Mouse (Mus musculus): Measurements from ENCODE around the gene Nkain4.

Gene Nkain4

GRCm38 (mm10) chr2:180896819-180897625 lies 57.5 kb downstream of the Nkain4 start:
- in situ Hi-C loops (cut with MboI; ENCODE audit: unreplicated experiment in 2 of 2): no loop called here

- in situ Hi-C loops (cut with MboI; ENCODE audit: unreplicated experiment in 2 of 2): no loop called here
These were observed 58.5 kb downstream of the Nkain4 start for GRCm38 (mm10) chr2:180895837-180896525.

DNA sequence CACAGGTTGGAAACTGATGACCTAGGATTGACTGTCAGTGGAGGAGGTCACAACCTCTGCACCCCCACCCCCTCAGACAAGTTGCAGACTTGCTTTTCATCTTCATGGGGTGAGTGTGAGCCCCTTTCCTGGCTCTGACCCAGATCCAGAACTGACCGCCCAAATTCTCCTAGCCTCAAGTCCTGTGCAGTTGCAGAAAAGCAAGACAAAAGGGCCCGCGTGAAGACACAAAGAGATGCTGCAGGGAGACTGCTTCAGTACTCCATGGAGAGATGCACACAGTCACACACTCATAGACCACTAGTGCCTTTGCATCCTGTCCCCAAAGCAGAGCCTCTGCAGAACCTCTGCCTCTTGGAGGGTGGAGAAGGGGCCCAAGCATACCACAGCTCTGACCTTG lies 59.2 kb downstream of the Nkain4 start:
- in situ Hi-C loops (cut with MboI; ENCODE audit: unreplicated experiment in 2 of 2): no loop called here

DNA sequence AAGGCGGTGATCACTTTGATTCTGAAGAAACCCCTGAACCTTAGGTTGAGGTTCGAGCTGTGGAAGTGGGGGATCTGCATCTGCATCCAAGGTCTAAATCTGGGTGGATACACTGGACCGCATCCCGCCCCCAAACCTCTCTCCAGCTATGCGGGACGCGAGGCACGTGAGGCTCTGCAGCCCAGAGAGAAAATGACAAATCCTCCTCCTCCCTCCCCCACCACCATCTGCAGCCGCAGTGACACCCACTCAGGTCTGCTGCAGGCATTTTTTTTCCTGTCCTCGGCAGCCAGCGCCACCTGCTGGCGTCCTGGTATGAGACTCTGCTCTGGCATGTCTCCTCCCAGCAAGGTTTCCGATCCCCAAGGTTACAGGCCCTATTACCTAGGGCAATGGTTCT lies 59.8 kb downstream of the Nkain4 start:
- in situ Hi-C loops (cut with MboI; ENCODE audit: unreplicated experiment in 2 of 2): no loop called here

GRCm38 (mm10) chr2:180894029-180894623 lies 60.4 kb downstream of the Nkain4 start:
- in situ Hi-C loops (cut with MboI; ENCODE audit: unreplicated experiment in 2 of 2): no loop called here

DNA sequence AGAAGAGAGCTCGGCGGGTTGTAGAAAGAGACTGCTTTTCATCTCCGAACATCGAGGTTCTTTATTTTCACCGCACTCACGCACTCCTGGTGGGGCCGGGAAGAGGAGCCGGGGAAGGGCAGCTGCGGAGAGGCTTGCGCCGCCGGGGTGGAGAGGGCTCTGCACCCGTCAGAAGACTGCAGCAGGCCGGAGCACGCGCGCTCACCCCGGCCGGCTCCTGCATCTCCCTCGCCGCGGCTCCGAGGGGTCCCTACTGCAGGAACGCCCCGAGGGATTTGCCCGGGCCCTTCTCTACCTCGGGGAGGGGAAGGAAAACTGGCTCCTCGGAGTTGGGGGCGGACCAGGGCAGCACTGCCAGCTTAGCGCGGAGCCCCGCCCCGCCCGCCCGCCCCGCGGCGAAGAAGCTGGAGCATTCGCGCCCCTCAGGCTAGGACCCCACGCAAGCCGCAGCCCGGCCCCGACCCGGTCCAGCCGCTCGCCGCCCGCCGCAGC lies 60.9 kb downstream of the Nkain4 start:
- in situ Hi-C loops (cut with MboI; ENCODE audit: unreplicated experiment in 2 of 2): no loop called here

DNA sequence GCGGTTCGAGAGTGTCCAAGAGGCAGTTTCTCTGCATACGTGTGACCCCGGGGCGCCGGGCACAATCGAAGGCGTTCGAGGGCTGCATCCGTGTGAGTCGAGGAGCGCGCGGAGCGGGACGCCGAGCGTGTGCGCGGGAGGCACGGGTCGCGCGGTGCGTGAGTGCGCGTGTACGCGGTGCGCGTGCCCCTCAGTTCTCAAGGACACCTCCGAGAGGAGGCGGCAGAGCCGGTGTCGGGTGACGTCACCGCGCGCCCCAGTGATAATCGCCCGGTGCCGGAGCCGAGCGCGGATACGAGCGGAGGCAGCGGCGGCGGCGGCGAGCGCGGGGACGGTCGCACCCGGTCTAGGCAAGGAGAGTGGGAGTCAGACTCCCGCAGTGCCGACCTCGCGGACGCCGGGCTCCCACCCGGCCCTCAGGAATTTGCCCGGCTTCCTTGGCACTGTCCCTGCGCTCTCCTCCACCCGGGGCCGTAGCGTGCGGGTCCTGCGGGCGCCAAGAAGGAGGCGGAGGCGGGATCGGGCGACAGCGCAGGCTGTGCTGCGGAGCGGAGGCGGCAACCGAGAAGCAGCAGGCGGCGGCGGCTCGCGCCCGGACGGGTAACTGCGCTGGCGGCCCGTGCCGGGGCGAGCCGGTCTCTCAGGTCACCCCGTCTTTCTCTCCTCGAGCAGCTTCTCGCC lies 61.5 kb downstream of the Nkain4 start:
- in situ Hi-C loops (cut with MboI; ENCODE audit: unreplicated experiment in 2 of 2): no loop called here

DNA sequence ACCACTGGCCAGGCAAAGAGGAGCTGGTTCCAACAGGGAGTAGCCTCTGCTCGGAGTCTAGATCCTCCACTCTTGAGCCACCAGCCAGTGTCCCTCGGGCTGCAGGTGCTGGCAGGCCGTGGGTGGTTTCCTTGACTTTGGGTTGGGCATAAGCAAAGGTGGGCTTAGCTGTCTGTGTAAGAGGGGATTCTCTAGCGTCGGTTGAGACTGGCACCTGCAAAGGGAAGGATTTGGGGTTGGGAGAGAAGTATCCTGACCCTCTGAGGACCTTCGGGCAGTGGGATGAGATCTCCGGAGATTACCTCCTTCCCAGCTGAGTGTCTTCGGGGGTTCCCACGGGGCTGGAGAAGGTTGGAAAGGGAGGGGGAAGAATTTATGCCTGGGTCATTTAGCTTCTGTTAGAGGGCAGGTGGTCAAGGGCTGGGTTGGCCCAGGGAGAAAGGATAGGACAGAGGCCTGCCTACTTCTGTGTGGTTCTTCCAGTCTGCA lies 62.6 kb downstream of the Nkain4 start:
- in situ Hi-C loops (cut with MboI; ENCODE audit: unreplicated experiment in 2 of 2): no loop called here

GRCm38 (mm10) chr2:180891075-180891834 lies 63.2 kb downstream of the Nkain4 start:
- in situ Hi-C loops (cut with MboI; ENCODE audit: unreplicated experiment in 2 of 2): no loop called here

DNA sequence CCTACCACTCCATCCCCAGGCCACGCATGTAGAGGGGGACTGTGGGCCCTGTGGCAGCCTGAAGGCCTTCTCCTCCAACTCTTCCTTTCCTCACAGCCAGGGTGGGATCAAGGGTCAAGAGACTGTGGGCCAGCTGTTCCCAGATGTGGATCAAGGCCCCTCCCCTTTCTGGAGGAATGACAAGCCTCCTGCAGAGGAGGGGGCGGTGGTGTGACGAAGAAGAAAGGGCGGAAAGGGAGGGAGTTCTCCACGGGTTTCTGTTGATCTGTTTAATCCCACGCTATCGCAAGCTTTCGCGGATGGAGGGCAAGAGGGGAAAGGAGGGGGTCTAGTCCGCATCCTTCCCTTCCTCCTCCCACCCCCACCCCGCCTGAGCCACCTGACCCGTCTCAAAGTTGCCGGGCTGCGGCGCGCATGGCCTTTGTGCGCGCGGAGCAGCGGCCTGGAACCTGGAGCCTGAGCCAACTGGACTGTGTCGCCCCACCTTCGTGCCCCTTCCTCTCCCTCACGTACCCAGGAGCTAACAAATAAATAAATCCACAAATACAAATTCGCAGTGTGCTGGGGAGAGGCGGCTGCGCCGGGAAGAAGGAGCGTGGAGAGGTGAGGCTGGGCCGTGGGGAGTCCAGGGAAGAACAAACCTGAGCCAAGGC lies 64.0 kb downstream of the Nkain4 start:
- in situ Hi-C loops (cut with MboI; ENCODE audit: unreplicated experiment in 2 of 2): no loop called here

DNA sequence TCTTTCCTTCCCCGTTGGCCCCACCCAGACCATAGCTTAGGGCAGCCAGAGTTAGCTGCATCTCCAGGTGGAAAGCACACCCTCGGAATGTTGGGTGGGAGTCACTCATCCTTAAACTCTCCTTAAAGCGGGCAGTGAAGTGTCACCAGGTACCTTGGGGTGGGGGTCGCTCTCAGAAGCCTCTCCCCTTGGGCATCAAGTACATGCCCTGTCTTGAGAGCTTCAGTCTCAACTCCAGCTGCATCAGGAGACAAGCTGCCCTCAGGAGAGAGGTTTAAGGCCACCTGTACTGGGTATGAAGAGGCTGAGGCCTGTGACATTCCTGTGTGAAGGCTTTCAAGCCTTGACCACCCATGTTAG lies 64.6 kb downstream of the Nkain4 start:
- in situ Hi-C loops (cut with MboI; ENCODE audit: unreplicated experiment in 2 of 2): no loop called here

DNA sequence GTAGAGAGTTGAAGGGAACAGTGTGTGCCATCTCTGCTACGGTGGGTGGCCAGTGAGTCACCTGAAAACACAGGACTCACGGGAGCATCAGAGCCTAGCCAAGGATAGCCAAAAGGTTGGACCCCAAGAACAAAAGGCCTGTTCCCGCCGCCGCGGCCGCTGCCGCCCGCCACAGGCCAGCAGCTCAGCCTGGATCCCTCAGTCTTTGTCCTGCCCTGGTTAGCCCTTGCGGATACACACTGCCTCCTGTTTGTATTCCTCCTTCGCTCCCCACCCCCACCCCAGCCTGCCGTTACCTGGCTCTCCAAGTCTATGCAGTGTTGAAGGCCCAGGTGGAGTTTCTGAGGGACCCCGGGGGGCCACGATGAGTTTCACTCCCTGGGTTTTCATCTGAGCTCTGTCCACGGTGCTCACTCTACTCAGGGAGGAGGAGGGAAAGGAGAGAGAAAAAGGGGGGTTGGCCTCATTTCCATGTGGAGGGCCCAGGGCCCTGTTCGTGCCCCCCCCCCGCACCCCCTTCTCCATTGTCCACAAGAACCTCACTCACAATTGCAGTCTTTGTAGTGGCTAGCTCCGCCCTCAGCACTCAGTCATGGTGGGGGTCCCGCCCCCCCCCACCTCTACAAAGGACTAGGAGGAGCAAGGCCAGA lies 65.1 kb downstream of the Nkain4 start:
- in situ Hi-C loops (cut with MboI; ENCODE audit: unreplicated experiment in 2 of 2): no loop called here

- in situ Hi-C loops (cut with MboI; ENCODE audit: unreplicated experiment in 2 of 2): no loop called here
These were observed 69.2 kb downstream of the Nkain4 start for GRCm38 (mm10) chr2:180885270-180885669.

Data from v-Abl transformed pro-B cells (cell line).